Mouse (Mus musculus): ENCODE data around the gene Tsacc. TPM values are rescaled to one million over a fixed set of nuclear protein-coding genes. Genes with fewer than 3 reads are reported as not detected.

The Tsacc gene
- total RNA-seq, 2 experiments from 2014 or later: 7.9 to 8.3 TPM

GRCm38 (mm10) chr3:88238866-88239391 lies 57.9 kb downstream of the Tsacc start:
- no peak for DNase-seq

DNA sequence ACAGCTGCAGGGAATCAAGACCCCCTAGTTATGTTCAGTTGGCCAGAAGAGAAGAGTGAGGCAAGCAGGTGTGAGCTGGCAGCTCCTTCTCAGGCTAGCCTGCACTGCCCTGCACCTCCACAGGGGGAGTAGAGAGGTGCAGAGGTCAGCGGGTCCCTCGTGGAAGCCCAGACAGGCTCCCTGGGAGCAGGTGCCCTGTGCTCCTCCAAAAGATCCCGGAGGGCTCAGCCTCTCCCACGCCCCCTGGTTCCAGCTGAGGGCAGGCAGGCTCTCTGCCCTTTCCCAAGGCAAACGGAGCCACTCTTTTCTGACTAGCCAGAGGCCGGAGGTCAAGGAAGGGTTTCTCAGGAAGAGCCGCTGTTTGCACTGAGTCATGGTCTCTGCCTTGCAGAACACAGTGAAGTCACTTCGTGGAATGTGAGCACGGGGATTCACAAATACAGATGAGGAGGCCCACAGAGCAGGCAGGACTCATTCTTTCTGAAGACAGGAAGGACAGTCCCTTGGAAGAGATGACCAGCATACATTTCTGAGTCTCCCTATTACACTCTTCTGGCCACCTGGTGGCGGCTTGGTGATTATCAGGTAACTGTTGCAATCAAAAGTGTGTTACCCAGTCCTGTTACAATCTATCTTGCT lies 59.1 kb downstream of the Tsacc start:
- DNase-seq: peak; percentile 48

- no peak for DNase-seq
These were observed 59.6 kb downstream of the Tsacc start for GRCm38 (mm10) chr3:88237161-88237555.

DNA sequence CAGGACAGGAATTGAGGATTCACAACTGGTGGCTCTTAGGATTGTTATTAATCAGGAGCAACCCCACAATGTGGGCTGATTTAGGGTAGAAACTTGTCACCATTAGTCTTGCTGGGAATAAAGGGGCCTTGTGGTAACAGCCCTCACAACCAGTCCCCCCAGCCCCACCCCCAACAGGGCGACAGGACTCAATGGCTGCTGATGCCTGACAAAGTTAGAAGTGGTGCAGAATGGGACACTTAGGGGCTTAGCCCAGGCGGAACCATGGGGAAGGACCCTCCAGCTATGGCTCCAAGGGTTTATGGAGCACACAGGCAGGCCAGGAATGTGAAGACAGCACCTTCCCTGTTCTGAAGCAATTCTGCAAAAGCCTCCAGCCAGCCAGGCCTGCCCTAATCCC lies 61.2 kb downstream of the Tsacc start:
- DNase-seq: no peak

DNA sequence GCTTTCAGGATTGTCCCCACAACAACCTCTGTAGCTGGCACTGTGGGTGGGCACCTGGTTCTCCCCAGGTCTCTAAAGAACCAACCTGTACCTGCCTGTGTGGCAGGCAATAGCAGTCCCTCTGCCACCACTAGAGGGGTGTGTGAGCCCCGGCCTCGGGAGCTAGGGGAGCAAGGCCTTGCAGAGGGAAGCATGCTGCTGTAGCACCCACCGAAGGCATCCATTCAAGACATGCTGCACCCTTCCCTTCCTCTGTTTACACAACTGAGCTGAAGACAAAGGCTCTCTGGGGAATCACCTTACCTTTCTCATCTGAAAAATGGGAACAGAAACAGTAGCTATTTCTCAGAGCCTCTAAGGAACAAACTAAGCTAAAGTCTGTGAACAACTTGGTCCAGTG lies 61.6 kb downstream of the Tsacc start:
- DNase-seq: no peak

- DNase-seq: no peak
These were observed 62.8 kb downstream of the Tsacc start for GRCm38 (mm10) chr3:88234041-88234440.

DNA sequence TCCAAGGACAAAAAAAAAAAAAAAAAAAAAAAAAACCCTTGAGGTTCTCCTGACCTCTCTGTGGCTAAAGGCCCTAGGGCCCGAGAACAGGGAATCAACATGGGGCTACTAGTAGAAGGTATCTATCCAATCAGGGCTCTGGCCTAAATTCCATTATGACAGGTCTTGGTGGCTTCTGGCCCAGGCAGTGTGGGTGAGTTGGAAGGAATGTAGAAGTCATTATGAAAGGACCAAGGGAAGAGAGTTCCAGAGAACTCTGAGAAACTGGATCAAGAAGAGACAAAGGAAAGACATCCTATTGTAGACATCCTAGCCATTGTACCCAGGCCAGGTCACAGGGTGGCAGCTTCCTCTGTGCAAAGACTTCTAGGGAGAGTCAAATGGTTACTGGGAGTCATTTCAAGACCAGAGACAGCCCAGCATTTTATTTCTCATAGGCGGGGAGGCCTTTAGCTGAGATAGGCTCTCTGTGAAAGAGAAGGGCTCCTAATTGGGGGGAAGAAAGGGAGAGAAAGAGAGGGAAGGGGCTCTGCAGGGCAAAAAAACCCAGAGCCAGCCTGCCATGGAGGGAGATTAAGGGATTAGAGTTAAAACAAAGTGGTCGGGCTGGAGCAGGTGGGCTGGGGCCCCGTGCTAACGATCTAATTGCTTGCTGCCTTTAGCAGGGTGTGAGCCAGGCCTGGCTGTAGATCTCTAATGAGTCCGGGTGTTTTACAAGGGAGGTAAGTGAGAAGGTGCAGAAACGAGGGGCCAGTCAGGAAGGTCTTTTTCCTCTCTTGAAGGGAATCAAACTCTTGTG lies 63.7 kb downstream of the Tsacc start:
- no peak for DNase-seq

Other genes starting within 250 kb of the Tsacc start
- 100 to 1,000 TPM; 140 to 150 TPM for gene Naxe, start 238.5 kb downstream of the Tsacc start, total RNA-seq (2021)
- gene Ttc24, start 218.7 kb downstream of the Tsacc start, total RNA-seq (2021): not detected
- 10 to 100 TPM in 1 of 2 experiments, 1 to 10 TPM in 1; 6.9 to 11.5 TPM for gene Iqgap3, start 215.0 kb downstream of the Tsacc start, total RNA-seq (2021)
- 10 to 100 TPM; 85.7 to 86.6 TPM for gene Mef2d, start 154.6 kb downstream of the Tsacc start, total RNA-seq (2021)
- gene Rhbg, start 42.3 kb downstream of the Tsacc start, total RNA-seq (2021): 1 to 10 TPM; 1.9 to 2.1 TPM
- 1 to 10 TPM; 1.1 to 1.3 TPM for gene Gm38392, start 9.8 kb downstream of the Tsacc start, total RNA-seq (2021)
- gene Cct3, start 117 bp upstream of the Tsacc start, total RNA-seq (2021): 100 to 1,000 TPM; 249 to 260 TPM
- gene Glmp, start 28.0 kb upstream of the Tsacc start, total RNA-seq (2021): 100 to 1,000 TPM; 144 to 149 TPM
- 10 to 100 TPM; 15.1 to 17.7 TPM for gene Tmem79, start 39.1 kb upstream of the Tsacc start, total RNA-seq (2021)
- 10 to 100 TPM; 42.8 to 55.9 TPM for gene Smg5, start 39.3 kb upstream of the Tsacc start, total RNA-seq (2021)
- gene Paqr6, start 67.6 kb upstream of the Tsacc start, total RNA-seq (2021): 1 to 10 TPM; 2.7 to 4.2 TPM
- gene Bglap3, start 75.7 kb upstream of the Tsacc start, total RNA-seq (2021): 10 to 100 TPM in 1 of 2 experiments, under 1 TPM in 1; 0.67 to 16.9 TPM
- gene Bglap2, start 81.7 kb upstream of the Tsacc start, total RNA-seq (2021): 10 to 100 TPM in 1 of 2 experiments, not detected in 1; 24.0 TPM
- gene Bglap, start 87.5 kb upstream of the Tsacc start, total RNA-seq (2021): 100 to 1,000 TPM in 1 of 2 experiments, 1 to 10 TPM in 1; 1.6 to 106 TPM
- gene Pmf1, start 113.3 kb upstream of the Tsacc start, total RNA-seq (2021): 10 to 100 TPM; 60.2 to 62.6 TPM
- gene Slc25a44, start 128.1 kb upstream of the Tsacc start, total RNA-seq (2021): 10 to 100 TPM; 37.8 to 47.6 TPM
- 10 to 100 TPM; 13.4 to 15.5 TPM for gene Sema4a, start 164.2 kb upstream of the Tsacc start, total RNA-seq (2021)
- gene Lmna, start 213.0 kb upstream of the Tsacc start, total RNA-seq (2021): 100 to 1,000 TPM; 102 to 104 TPM
- 1 to 10 TPM; 5.5 to 5.6 TPM for gene Mex3a, start 235.4 kb upstream of the Tsacc start, total RNA-seq (2021)